Mouse (Mus musculus) E14TG2a.4 (cell line): ENCODE results near the gene Tmod2.

Experiments
- CTCF ChIP-seq: conservative IDR thresholded peaks from 2 replicates; pipeline ENCODE4 v1.5.1; 2014; ENCODE audit warnings: low read length
- NANOG ChIP-seq: IDR thresholded peaks from 2 replicates; pipeline ENCODE4 v1.6.1; 2014; ENCODE audit warnings: borderline replicate concordance, low read length, mixed read lengths

DNA sequence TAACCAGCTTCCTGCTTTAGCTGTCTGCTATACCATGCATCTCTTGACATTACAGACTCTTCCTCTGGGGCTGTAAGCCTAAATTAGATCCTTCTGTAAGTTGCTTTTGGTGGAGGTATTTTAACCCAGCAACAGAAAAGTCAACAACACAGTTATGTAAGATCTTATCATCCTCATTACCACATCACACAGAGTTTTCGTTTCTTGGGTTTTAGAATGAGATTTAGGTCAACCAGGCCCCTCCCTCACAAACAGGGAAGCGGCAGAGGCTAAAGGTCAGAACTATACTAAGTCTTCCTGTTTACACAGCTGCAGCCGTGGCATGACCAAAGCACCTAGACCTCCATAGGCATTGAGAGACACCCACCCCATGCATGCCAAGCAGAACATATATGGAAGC lies 34.3 kb upstream of the Tmod2 start:
- TF ChIP-seq CTCF (no peak), NANOG (no peak)
